In genomic region chr3:123413173-123413572, GRCm38 (mm10) we compare ENCODE assay signal across 15 mouse cellular contexts. TPM values are rescaled to one million over a fixed set of nuclear protein-coding genes. Genes with fewer than 3 reads are reported as not detected.
"Had no signal": no experiment of that assay in that cellular context is flagged by ENCODE, and none has a peak within 500 bp of the region (broad histone marks: within the 10 kb centered on the region; RNA-seq: fewer than 3 reads in every experiment).

No protein-coding gene starts in this region.

- H3K4me1 ChIP-seq: liver, embryonic 13.5 days; midbrain, embryonic 12.5 days; neural tube, embryonic 12.5 days; neural tube, embryonic 15.5 days had no signal

- ATAC-seq: inflammation-experienced regulatory T-cells, adult 6 months had no signal

- DNase-seq: kidney, adult 18-20 months; layer of hippocampus, postnatal 36 days; liver, embryonic 13.5 days; lung, adult 2 months; lung, postnatal 14 days; lung, postnatal 4 days; thymus, adult 18-20 months; thymus, postnatal 36 days had no signal

- H3K9ac ChIP-seq: liver, embryonic 13.5 days; midbrain, embryonic 12.5 days; neural tube, embryonic 12.5 days; neural tube, embryonic 15.5 days had no signal

- H3K36me3 ChIP-seq: liver, embryonic 13.5 days; midbrain, embryonic 12.5 days; neural tube, embryonic 12.5 days; neural tube, embryonic 15.5 days had no signal

- H3K27ac ChIP-seq: left cerebral cortex, adult 2 months; liver, embryonic 13.5 days; midbrain, embryonic 12.5 days; neural tube, embryonic 12.5 days; neural tube, embryonic 15.5 days had no signal

- H3K4me3 ChIP-seq: left cerebral cortex, adult 2 months; liver, embryonic 13.5 days; midbrain, embryonic 12.5 days; neural tube, embryonic 12.5 days; neural tube, embryonic 15.5 days had no signal

- H3K27me3 ChIP-seq: liver, embryonic 13.5 days; midbrain, embryonic 12.5 days; neural tube, embryonic 12.5 days; neural tube, embryonic 15.5 days had no signal

- H3K9me3 ChIP-seq: liver, embryonic 13.5 days; midbrain, embryonic 12.5 days; neural tube, embryonic 12.5 days; neural tube, embryonic 15.5 days had no signal

- H3K4me2 ChIP-seq: liver, embryonic 13.5 days; midbrain, embryonic 12.5 days; neural tube, embryonic 12.5 days; neural tube, embryonic 15.5 days had no signal

RNA-seq across cellular contexts. Expression of gene Prss12, which starts 33.5 kb away (rescaled TPM):
- total RNA-seq: megakaryocyte progenitor cell, adult 5-6 weeks; megakaryocyte-erythroid progenitor cell, adult 5-6 weeks had no signal
